8 mouse cellular contexts compared by ENCODE assay signal in genomic region chr10:80190491-80191051, GRCm38 (mm10). TPM values are rescaled to one million over a fixed set of nuclear protein-coding genes. Genes with fewer than 3 reads are reported as not detected.
DNase-seq lines count a peak whose midpoint lies in the region; ATAC-seq and TF ChIP-seq lines count a peak whose summit lies in the region.

No protein-coding gene starts in this region.

- peak overlapping the region; percentile 90 for H3K4me2 ChIP-seq in heart, embryonic 15.5 days
- peak overlapping the region; percentile 67 for H3K4me2 ChIP-seq in midbrain, embryonic 13.5 days (replicated peaks)

- ATAC-seq in heart, embryonic 15.5 days (replicated peaks; ENCODE audit: insufficient number of reproducible peaks, insufficient read depth, low FRiP score, low read depth): no peak; the same call in 1 of the 2 replicates
- peak; percentile 46 for ATAC-seq in midbrain, embryonic 13.5 days

- peak overlapping the region; percentile 53 for H3K9ac ChIP-seq in heart, embryonic 15.5 days
- peak overlapping the region; percentile 79 for H3K9ac ChIP-seq in midbrain, embryonic 13.5 days (replicated peaks)

- no peaks in the 10 kb centered on the region for H3K9me3 ChIP-seq in heart, embryonic 15.5 days (replicated peaks)
- no peaks in the 10 kb centered on the region for H3K9me3 ChIP-seq in midbrain, embryonic 13.5 days

- WGBS in heart, embryonic 15.5 days: under 1% methylated on average over 48 of the region's 48 CpGs
- WGBS in midbrain, embryonic 13.5 days: under 1% methylated on average over 48 of the region's 48 CpGs

- no peaks in the 10 kb centered on the region for H3K36me3 ChIP-seq in heart, embryonic 15.5 days
- peaks cover 28% of the 10 kb centered on the region for H3K36me3 ChIP-seq in midbrain, embryonic 13.5 days

- no peak for TF ChIP-seq CTCF in left cerebral cortex, adult 2 months (IDR thresholded peaks at IDR 0.05)
- TF ChIP-seq CTCF in cortical plate, adult 2 months (IDR thresholded peaks at IDR 0.05; ENCODE audit: extremely low read depth, insufficient read depth, low read length): no peak

- peak overlapping the region; percentile 13 for H3K27ac ChIP-seq in left cerebral cortex, adult 2 months
- H3K27ac ChIP-seq in cortical plate, adult 2 months (ENCODE audit: insufficient read depth, low read length): 0 out of 2 replicates have a peak overlapping the region, but pooled peaks have one; percentile 32
- H3K27ac ChIP-seq in heart, embryonic 15.5 days: no peak overlapping the region
- H3K27ac ChIP-seq in midbrain, embryonic 13.5 days: peak overlapping the region; percentile 96

- TF ChIP-seq POLR2A in cortical plate, adult 2 months (IDR thresholded peaks at IDR 0.05; ENCODE audit: extremely low read depth, insufficient read depth, low read length): peak; percentile 44; the same call in 1 of the 2 replicates

- intact Hi-C loops in left cerebral cortex, adult 2 months (cut with DNase I): no loop called here
- intact Hi-C loops in left cerebral cortex, postnatal 25 days (cut with DNase I): no loop called here

- H3K4me3 ChIP-seq in left cerebral cortex, adult 2 months: peak overlapping the region; percentile 41
- peak overlapping the region; percentile 32 for H3K4me3 ChIP-seq in cortical plate, adult 2 months (ENCODE audit: insufficient read depth, low read length)
- H3K4me3 ChIP-seq in heart, embryonic 15.5 days: peak overlapping the region; percentile 51
- peak overlapping the region; percentile 40 for H3K4me3 ChIP-seq in midbrain, embryonic 13.5 days (replicated peaks)

- H3K4me1 ChIP-seq in cortical plate, adult 2 months (ENCODE audit: control insufficient read depth, insufficient read depth, low read length): no peaks in the 10 kb centered on the region
- H3K4me1 ChIP-seq in heart, embryonic 15.5 days (replicated peaks): peaks cover 24% of the 10 kb centered on the region
- peaks cover 71% of the 10 kb centered on the region for H3K4me1 ChIP-seq in midbrain, embryonic 13.5 days (replicated peaks)

- H3K27me3 ChIP-seq in heart, embryonic 15.5 days: peaks cover 49% of the 10 kb centered on the region
- H3K27me3 ChIP-seq in midbrain, embryonic 13.5 days: peaks cover 9% of the 10 kb centered on the region; the same call in 1 of the 2 replicates

- peak in 1 of 2 experiments; percentile 29 for DNase-seq in left cerebral cortex, adult 2 months (ENCODE audit: extremely low spot score in 1 of 2, low spot score in 2 of 2)
- DNase-seq in left cerebral cortex, adult 11 months (ENCODE audit: low spot score): no peak
- DNase-seq in left cerebral cortex, postnatal 25 days (ENCODE audit: low spot score in 2 of 2): peak; percentile 42 to 49
- no peak for DNase-seq in spleen, postnatal 14 days (ENCODE audit: low spot score in 2 of 2)
- no peak for DNase-seq in B cell, adult 2 months

RNA-seq across cellular contexts. Expression of gene Efna2, which starts 11.3 kb away (rescaled TPM):
- 1 to 10 TPM; 6.8 to 7.2 TPM for total RNA-seq in left cerebral cortex, adult 2 months (2021)
- polyA plus RNA-seq in cortical plate, adult 2 months (2012; rRNA removed): 7.7 and 8.5 TPM in 2 replicates
- polyA plus RNA-seq in heart, embryonic 15.5 days (2015; fragmentation: Nextera tagmentation; extraction: Ambion mirVana): 8.6 and 9.7 TPM in 2 replicates
- 1 to 10 TPM; 9.2 to 9.9 TPM for total RNA-seq in left cerebral cortex, postnatal 25 days (2021)
- polyA plus RNA-seq in midbrain, embryonic 13.5 days (2015; fragmentation: Nextera tagmentation; extraction: Ambion mirVana): 34.5 and 41.3 TPM in 2 replicates

RNA-seq across cellular contexts. Expression of gene 1600002K03Rik, which starts 17.8 kb away (rescaled TPM):
- 1 to 10 TPM; 6.0 to 8.1 TPM for total RNA-seq in left cerebral cortex, adult 2 months (2021)
- polyA plus RNA-seq in cortical plate, adult 2 months (2012; rRNA removed): 13.1 and 13.9 TPM in 2 replicates
- 7.7 and 9.1 TPM in 2 replicates for polyA plus RNA-seq in heart, embryonic 15.5 days (2015; fragmentation: Nextera tagmentation; extraction: Ambion mirVana)
- 1 to 10 TPM; 6.7 to 7.6 TPM for total RNA-seq in left cerebral cortex, postnatal 25 days (2021)
- 11.9 and 14.5 TPM in 2 replicates for polyA plus RNA-seq in midbrain, embryonic 13.5 days (2015; fragmentation: Nextera tagmentation; extraction: Ambion mirVana)

RNA-seq across cellular contexts. Expression of gene Cirbp, which starts 24.8 kb away (rescaled TPM):
- 10 to 100 TPM; 75.8 to 93.0 TPM for total RNA-seq in left cerebral cortex, adult 2 months (2021)
- polyA plus RNA-seq in cortical plate, adult 2 months (2012; rRNA removed): 150 and 180 TPM in 2 replicates
- 86.7 and 90.2 TPM in 2 replicates for polyA plus RNA-seq in heart, embryonic 15.5 days (2015; fragmentation: Nextera tagmentation; extraction: Ambion mirVana)
- 10 to 100 TPM; 77.3 to 90.1 TPM for total RNA-seq in left cerebral cortex, postnatal 25 days (2021)
- 354 and 412 TPM in 2 replicates for polyA plus RNA-seq in midbrain, embryonic 13.5 days (2015; fragmentation: Nextera tagmentation; extraction: Ambion mirVana)

RNA-seq across cellular contexts. Expression of gene Mum1, which starts 35.7 kb away (rescaled TPM):
- total RNA-seq in left cerebral cortex, adult 2 months (2021): 10 to 100 TPM; 37.8 to 43.3 TPM
- 36.9 and 37.1 TPM in 2 replicates for polyA plus RNA-seq in cortical plate, adult 2 months (2012; rRNA removed)
- 32.7 and 40.5 TPM in 2 replicates for polyA plus RNA-seq in heart, embryonic 15.5 days (2015; fragmentation: Nextera tagmentation; extraction: Ambion mirVana)
- total RNA-seq in left cerebral cortex, postnatal 25 days (2021): 10 to 100 TPM; 40.9 to 41.2 TPM
- polyA plus RNA-seq in midbrain, embryonic 13.5 days (2015; fragmentation: Nextera tagmentation; extraction: Ambion mirVana): 91.4 and 98.4 TPM in 2 replicates

RNA-seq across cellular contexts. Expression of gene Midn, which starts 42.5 kb away (rescaled TPM):
- 100 to 1,000 TPM in 1 of 2 experiments, 10 to 100 TPM in 1; 80.7 to 127 TPM for total RNA-seq in left cerebral cortex, adult 2 months (2021)
- 26.6 and 33.8 TPM in 2 replicates for polyA plus RNA-seq in cortical plate, adult 2 months (2012; rRNA removed)
- polyA plus RNA-seq in heart, embryonic 15.5 days (2015; fragmentation: Nextera tagmentation; extraction: Ambion mirVana): 11.6 and 16.8 TPM in 2 replicates
- 10 to 100 TPM; 74.3 to 98.7 TPM for total RNA-seq in left cerebral cortex, postnatal 25 days (2021)
- polyA plus RNA-seq in midbrain, embryonic 13.5 days (2015; fragmentation: Nextera tagmentation; extraction: Ambion mirVana): 35.9 and 40.6 TPM in 2 replicates

Comparison
In these comparisons a context has a peak if more than half of its experiments do, and no peak if none do; other contexts are left out.
1. DNase-seq: peak in left cerebral cortex, postnatal 25 days (2 of 2); none in left cerebral cortex, adult 11 months (single experiment), spleen, postnatal 14 days (0 of 2) and B cell, adult 2 months (0 of 2).
2. Peak in every context shown above with its lines, with median percentiles within 50 percentile points of each other: H3K4me3 ChIP-seq.